Mouse (Mus musculus): ENCODE data around the gene Gda.

The Gda gene

GRCm38 (mm10) chr19:21373073-21373755 is 100.0 kb downstream of the Gda start:
- DNase-seq (ENCODE audit: low read depth, low spot score): peak; percentile 60

DNA sequence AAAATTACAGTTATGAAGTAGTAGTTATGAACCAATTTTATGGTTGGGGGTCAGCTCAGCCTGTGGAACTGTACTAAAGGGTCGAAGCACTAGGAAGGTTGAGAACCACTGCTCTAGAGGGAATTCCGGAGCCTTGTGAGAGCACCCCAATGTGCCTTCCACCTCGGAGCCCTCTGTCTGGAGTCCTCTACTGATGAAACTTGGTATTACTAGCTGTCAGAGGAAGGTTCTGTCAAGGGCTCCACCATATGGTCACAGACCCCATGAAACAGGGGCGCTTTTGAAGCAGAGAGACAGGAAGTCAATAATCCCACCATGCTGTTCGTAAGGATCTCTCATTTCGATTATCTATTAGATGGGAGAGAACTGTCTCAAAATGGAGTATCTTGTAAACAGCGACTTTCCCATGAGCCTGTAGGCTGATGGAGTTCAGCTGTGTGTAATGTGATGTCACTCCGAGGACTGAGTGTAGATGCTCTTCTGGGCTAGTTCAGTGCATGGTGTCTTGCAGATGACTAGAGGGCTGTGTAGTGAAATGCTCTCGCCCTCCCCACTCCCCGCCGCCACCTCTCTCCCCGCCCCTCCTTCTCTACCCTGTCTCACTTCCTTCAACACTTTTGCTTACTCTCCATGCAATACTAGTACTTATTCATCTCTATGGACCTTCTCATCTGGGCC is 100.7 kb downstream of the Gda start:
- peak; percentile 25 for DNase-seq (ENCODE audit: low read depth, low spot score)

DNA sequence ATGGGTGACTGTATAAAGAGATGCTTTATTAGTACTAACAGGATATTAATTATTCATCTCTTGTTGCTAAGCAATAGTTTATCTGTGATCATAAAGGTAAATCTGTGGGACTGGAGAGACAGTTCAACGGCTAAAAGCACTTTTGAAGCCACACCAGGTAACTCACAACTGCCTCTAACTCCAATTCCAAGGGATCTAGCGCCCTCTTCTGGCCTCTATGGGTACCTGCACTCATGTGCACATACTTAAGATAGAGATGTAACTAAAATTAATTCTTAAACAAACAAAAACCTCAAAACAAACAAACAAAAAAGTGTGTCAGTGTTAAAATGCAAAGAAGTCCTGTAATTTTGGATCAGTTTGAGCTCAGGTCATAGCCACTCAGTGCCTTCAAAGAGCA is 101.9 kb downstream of the Gda start:
- no peak for DNase-seq (ENCODE audit: low read depth, low spot score)

GRCm38 (mm10) chr19:21370782-21371181 is 102.5 kb downstream of the Gda start:
- no peak for DNase-seq (ENCODE audit: low read depth, low spot score)

GRCm38 (mm10) chr19:21369175-21369574 is 104.1 kb downstream of the Gda start:
- DNase-seq (ENCODE audit: low read depth, low spot score): no peak

GRCm38 (mm10) chr19:21368595-21368994 is 104.7 kb downstream of the Gda start:
- no peak for DNase-seq (ENCODE audit: low read depth, low spot score)

DNA sequence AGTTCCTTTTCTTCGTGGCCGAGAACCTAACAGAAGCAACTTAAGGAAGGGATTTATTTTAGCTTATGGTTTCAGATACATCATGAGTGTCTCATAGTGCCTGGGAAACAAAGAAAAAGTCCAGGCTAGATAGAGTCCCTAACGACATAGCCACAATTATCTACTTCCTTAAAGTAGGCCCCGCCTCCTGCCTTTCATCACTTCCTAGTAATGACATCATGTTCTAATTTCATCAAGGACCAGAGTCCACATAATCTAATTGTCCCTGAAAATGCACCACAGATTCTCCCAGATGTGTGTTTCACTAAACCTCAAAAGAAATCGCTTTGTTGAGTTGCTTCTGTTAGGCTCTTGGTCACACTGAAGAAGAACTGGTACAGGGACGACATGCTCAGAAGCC is 115.5 kb downstream of the Gda start:
- no peak for DNase-seq (ENCODE audit: low read depth, low spot score)

GRCm38 (mm10) chr19:21349634-21350033 is 123.6 kb downstream of the Gda start:
- DNase-seq (ENCODE audit: low read depth, low spot score): no peak

- DNase-seq (ENCODE audit: low read depth, low spot score): peak; percentile 11
Measured at GRCm38 (mm10) chr19:21346646-21347045, 126.6 kb downstream of the Gda start.
